Mouse (Mus musculus) stomach, embryonic 14.5 days (tissue): Measurements from ENCODE around the gene Gpr157. TPM values are rescaled to one million over a fixed set of nuclear protein-coding genes. Genes with fewer than 3 reads are reported as not detected.

Experiments used
- ATAC-seq: fragments of 200-750 bp; cut with Nextera tagmentation; 2 replicates; pipeline ENCODE4 v1.8.0; 2017; ENCODE audit warnings: low read depth, moderate TSS enrichment; ENCODE audit not compliant: insufficient number of reproducible peaks, insufficient read depth, low FRiP score
- H3K27ac ChIP-seq: fragments of 300-500 bp; sonication (generic); 2 replicates; pipeline ENCODE4 v1.5.1; 2014; ENCODE audit warnings: mild to moderate bottlenecking, low read length, moderate library complexity, mixed read lengths
- H3K27me3 ChIP-seq: fragments of 300-500 bp; sonication (generic); 2 replicates; pipeline ENCODE4 v1.6.1; 2014; ENCODE audit warnings: low read length, control low read depth, mixed read lengths; ENCODE audit not compliant: control insufficient read depth, insufficient read depth
- H3K36me3 ChIP-seq: fragments of 300-500 bp; sonication (generic); 2 replicates; pipeline ENCODE4 v1.6.1; 2014; ENCODE audit warnings: mild to moderate bottlenecking, control low read depth, low read length, moderate library complexity, mixed read lengths; ENCODE audit not compliant: control insufficient read depth, insufficient read depth
- H3K4me1 ChIP-seq: fragments of 300-500 bp; sonication (generic); 2 replicates; pipeline ENCODE4 v1.6.1; 2014; ENCODE audit warnings: low read length, control low read depth, mixed read lengths; ENCODE audit not compliant: control insufficient read depth, insufficient read depth
- H3K4me2 ChIP-seq: fragments of 300-500 bp; sonication (generic); replicated peaks from 2 replicates; pipeline ENCODE4 v1.6.1; 2014; ENCODE audit warnings: low read depth, low read length, control low read depth
- H3K4me3 ChIP-seq: fragments of 300-500 bp; sonication (generic); 2 replicates; pipeline ENCODE4 v1.5.1; 2014; ENCODE audit warnings: low read depth, low read length, control low read depth
- H3K9ac ChIP-seq: fragments of 300-500 bp; sonication (generic); replicated peaks from 2 replicates; pipeline ENCODE4 v1.6.1; 2014; ENCODE audit warnings: low read depth, mild to moderate bottlenecking, control low read depth, low read length, moderate library complexity, mixed read lengths
- H3K9me3 ChIP-seq: fragments of 300-500 bp; sonication (generic); 2 replicates; pipeline ENCODE4 v1.6.1; 2016; ENCODE audit warnings: low read depth, low read length, control low read depth; ENCODE audit not compliant: control insufficient read depth
- WGBS: fragments of 180-500 bp; shearing (Covaris S2); extraction: QIAGEN DNeasy Blood & Tissue Kit; methylation state at CpG from one replicate; pipeline ENCODE4 v1.1.7; 2014; 5-methylcytosine and 5-hydroxymethylcytosine counted together
- microRNA counts: library from miRNA; unstranded; fragments of <30 nt; microRNA quantifications from one replicate; lab custom pipeline; 2016
- microRNA-seq: library from miRNA; unstranded; fragments of <30 nt; microRNA quantifications from one replicate; pipeline ENCODE4, GENCODE M21; 2016
- polyA plus RNA-seq: library from polyadenylated mRNA; unstranded; fragments of >200 nt; fragmentation: Nextera tagmentation; extraction: Ambion mirVana; gene quantifications from 2 replicates; pipeline ENCODE4 v1.2.1, GENCODE M21; 2014

Gene Gpr157
- polyA plus RNA-seq, 1 experiment from 2014 or later = 0.39 TPM

- no peaks in the 10 kb centered on the region for H3K4me1 ChIP-seq
- H3K9me3 ChIP-seq = no peaks in the 10 kb centered on the region
- no peak overlapping the region for H3K9ac ChIP-seq
- no peak overlapping the region for H3K4me3 ChIP-seq
- no peak overlapping the region for H3K27ac ChIP-seq
- no peaks in the 10 kb centered on the region for H3K27me3 ChIP-seq
- 85% methylated on average over 4 of the region's 4 CpGs for WGBS
- no peaks in the 10 kb centered on the region for H3K36me3 ChIP-seq
- H3K4me2 ChIP-seq = no peak overlapping the region
- no peak for ATAC-seq
Measured at GRCm38 (mm10) chr4:150155301-150155700, 68.1 kb downstream of the Gpr157 start.

MicroRNA genes within 50 kb of the gene (microRNA counts, 519-probe panel; counts per million panel counts)
- 2,217 counts per million, percentile 31 among the panel's probes with 10 or more counts for microRNA mmu-miR-34a (lab: Ali Mortazavi, UCI)

Small RNA genes lying within 50 kb of the gene (microRNA-seq; reads per million reads assigned to microRNA genes)
- 185 reads per million, percentile 56 among the genes with 10 or more reads in this experiment for gene Mir34a

Other genes starting within 250 kb of the Gpr157 start
- gene Spsb1, start 132.3 kb upstream of the Gpr157 start, polyA plus RNA-seq = 15.9 and 19.2 TPM in 2 replicates
- 8.8 and 10.2 TPM in 2 replicates for gene H6pd, start 78.3 kb upstream of the Gpr157 start, polyA plus RNA-seq
- 1.1 TPM in 2 replicates for gene Slc2a5, start 31.9 kb downstream of the Gpr157 start, polyA plus RNA-seq
- not detected in 2 replicates for gene Slc2a7, start 61.6 kb downstream of the Gpr157 start, polyA plus RNA-seq
- gene Car6, start 114.0 kb downstream of the Gpr157 start, polyA plus RNA-seq = not detected in 2 replicates
- 1,497 and 1,560 TPM in 2 replicates for gene Eno1, start 149.4 kb downstream of the Gpr157 start, polyA plus RNA-seq
- gene Rere, start 194.3 kb downstream of the Gpr157 start, polyA plus RNA-seq = 41.1 and 45.2 TPM in 2 replicates